Mouse (Mus musculus) cerebellum, adult 18-20 months (tissue): ENCODE measurements around the gene Gm10392.

Experiments
- DNase-seq, 2 experiments: peaks; one replicate each; pipeline ENCODE4 v3.0.0; 2021

Gm10392 gene

GRCm38 (mm10) chr11:77507426-77507825, 11.6 kb downstream of the Gm10392 start:
- DNase-seq, result peak; percentile 12 to 15

GRCm38 (mm10) chr11:77506941-77507340, 12.1 kb downstream of the Gm10392 start:
- peak; percentile 9 to 10 for DNase-seq

- DNase-seq, result peak in 1 of 2 experiments; percentile 18
These were observed 12.7 kb downstream of the Gm10392 start for GRCm38 (mm10) chr11:77506273-77506672.

GRCm38 (mm10) chr11:77505291-77505980, 13.6 kb downstream of the Gm10392 start:
- peak in 1 of 2 experiments; percentile 10 for DNase-seq

GRCm38 (mm10) chr11:77504377-77504776, 14.6 kb downstream of the Gm10392 start:
- DNase-seq, result peak in 1 of 2 experiments; percentile 5

- peak in 1 of 2 experiments; percentile 21 for DNase-seq
These were observed 15.5 kb downstream of the Gm10392 start for GRCm38 (mm10) chr11:77503511-77503910.

GRCm38 (mm10) chr11:77502481-77502880, 16.5 kb downstream of the Gm10392 start:
- peak in 1 of 2 experiments; percentile 3 for DNase-seq

GRCm38 (mm10) chr11:77501971-77502370, 17.0 kb downstream of the Gm10392 start:
- DNase-seq, result peak in 1 of 2 experiments; percentile 21

GRCm38 (mm10) chr11:77501392-77501791, 17.6 kb downstream of the Gm10392 start:
- DNase-seq, result peak; percentile 83 to 88

GRCm38 (mm10) chr11:77500361-77501325, 18.4 kb downstream of the Gm10392 start:
- DNase-seq, result peak; percentile 39 to 47

GRCm38 (mm10) chr11:77499354-77499753, 19.6 kb downstream of the Gm10392 start:
- DNase-seq, result peak; percentile 85 to 87

GRCm38 (mm10) chr11:77498261-77499139, 20.5 kb downstream of the Gm10392 start:
- DNase-seq, result peak in 1 of 2 experiments; percentile 46

GRCm38 (mm10) chr11:77497851-77498250, 21.1 kb downstream of the Gm10392 start:
- DNase-seq, result peak in 1 of 2 experiments; percentile 46

GRCm38 (mm10) chr11:77497341-77497756, 21.6 kb downstream of the Gm10392 start:
- peak in 1 of 2 experiments; percentile 51 for DNase-seq

GRCm38 (mm10) chr11:77495507-77495906, 23.5 kb downstream of the Gm10392 start:
- DNase-seq, result no peak

GRCm38 (mm10) chr11:77494782-77495181, 24.2 kb downstream of the Gm10392 start:
- no peak for DNase-seq

- no peak for DNase-seq
These were observed 24.7 kb downstream of the Gm10392 start for GRCm38 (mm10) chr11:77494344-77494676.

GRCm38 (mm10) chr11:77493512-77494343, 25.3 kb downstream of the Gm10392 start, which contains the start of gene Git1:
TSS of gene Git1 (plus strand) at chr11:77493562.
- DNase-seq, result peak; percentile 64 to 71

- DNase-seq, result peak; percentile 96
These were observed 26.1 kb downstream of the Gm10392 start for GRCm38 (mm10) chr11:77492911-77493332.

- DNase-seq, result peak in 1 of 2 experiments; percentile 49
These were observed 26.6 kb downstream of the Gm10392 start for GRCm38 (mm10) chr11:77492311-77492871.
